Mouse (Mus musculus) ES-E14 (cell line): ENCODE measurements around the gene Prr7.

Experiments used
- CHD2 ChIP-seq: IDR thresholded peaks from 2 replicates; pipeline ENCODE4 v1.6.1; 2014; ENCODE audit warnings: mild to moderate bottlenecking, low read depth, low read length, inconsistent platforms
- HCFC1 ChIP-seq: IDR thresholded peaks from 2 replicates; pipeline ENCODE4 v1.6.1; 2012; ENCODE audit warnings: low read length, inconsistent platforms, borderline replicate concordance; ENCODE audit not compliant: insufficient read depth
- MAFK ChIP-seq: IDR thresholded peaks from 2 replicates; pipeline ENCODE4 v1.6.1; 2014; ENCODE audit warnings: mild to moderate bottlenecking, low read depth, low read length, inconsistent platforms; ENCODE audit not compliant: insufficient read depth
- ZC3H11A ChIP-seq: IDR thresholded peaks from 2 replicates; pipeline ENCODE4 v1.6.1; 2012; ENCODE audit warnings: low read depth, mild to moderate bottlenecking, inconsistent platforms, low read length, borderline replicate concordance

- TF ChIP-seq CHD2 = no peak
- no peak for TF ChIP-seq ZC3H11A
- no peak for TF ChIP-seq MAFK
- TF ChIP-seq HCFC1 = no peak
Measured at GRCm38 (mm10) chr13:55420018-55420932, 43.8 kb upstream of the Prr7 start.
